Mouse (Mus musculus): Measurements from ENCODE around the gene Timm44.
A peak's percentile ranks its signal among the peaks of the same experiment; 100 is the strongest.

The Timm44 gene

DNA sequence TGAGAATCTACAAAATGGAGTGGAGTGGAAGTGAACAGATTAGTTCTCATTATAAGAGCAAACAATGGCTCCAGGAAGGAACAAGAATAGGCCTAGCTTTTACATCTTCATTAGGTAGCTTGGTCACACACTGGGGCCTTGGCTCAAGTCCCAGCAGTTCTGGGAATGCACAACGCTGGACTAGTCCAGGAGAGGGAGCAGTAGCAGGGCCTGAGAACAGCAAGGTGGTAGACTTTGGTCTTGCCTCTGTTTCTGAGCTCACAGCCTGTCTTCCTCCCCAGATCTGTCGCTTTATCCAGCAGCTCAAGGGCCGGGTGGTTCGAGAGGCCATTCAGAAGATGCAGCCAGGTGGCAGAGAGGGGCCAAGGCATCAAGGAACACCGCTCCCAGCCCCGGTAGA is 21.7 kb downstream of the Timm44 start:
- H3K27me3 ChIP-seq (ENCODE audit: control insufficient read depth, insufficient read depth, low read length, poor library complexity, severe bottlenecking) = no peaks in the 10 kb centered on the region
- no peaks in the 10 kb centered on the region; the same call in 1 of the 2 replicates for H3K36me3 ChIP-seq (ENCODE audit: control insufficient read depth, insufficient read depth, low read length, poor library complexity, severe bottlenecking)
- no peak for DNase-seq (ENCODE audit: low read depth, low spot score)

DNA sequence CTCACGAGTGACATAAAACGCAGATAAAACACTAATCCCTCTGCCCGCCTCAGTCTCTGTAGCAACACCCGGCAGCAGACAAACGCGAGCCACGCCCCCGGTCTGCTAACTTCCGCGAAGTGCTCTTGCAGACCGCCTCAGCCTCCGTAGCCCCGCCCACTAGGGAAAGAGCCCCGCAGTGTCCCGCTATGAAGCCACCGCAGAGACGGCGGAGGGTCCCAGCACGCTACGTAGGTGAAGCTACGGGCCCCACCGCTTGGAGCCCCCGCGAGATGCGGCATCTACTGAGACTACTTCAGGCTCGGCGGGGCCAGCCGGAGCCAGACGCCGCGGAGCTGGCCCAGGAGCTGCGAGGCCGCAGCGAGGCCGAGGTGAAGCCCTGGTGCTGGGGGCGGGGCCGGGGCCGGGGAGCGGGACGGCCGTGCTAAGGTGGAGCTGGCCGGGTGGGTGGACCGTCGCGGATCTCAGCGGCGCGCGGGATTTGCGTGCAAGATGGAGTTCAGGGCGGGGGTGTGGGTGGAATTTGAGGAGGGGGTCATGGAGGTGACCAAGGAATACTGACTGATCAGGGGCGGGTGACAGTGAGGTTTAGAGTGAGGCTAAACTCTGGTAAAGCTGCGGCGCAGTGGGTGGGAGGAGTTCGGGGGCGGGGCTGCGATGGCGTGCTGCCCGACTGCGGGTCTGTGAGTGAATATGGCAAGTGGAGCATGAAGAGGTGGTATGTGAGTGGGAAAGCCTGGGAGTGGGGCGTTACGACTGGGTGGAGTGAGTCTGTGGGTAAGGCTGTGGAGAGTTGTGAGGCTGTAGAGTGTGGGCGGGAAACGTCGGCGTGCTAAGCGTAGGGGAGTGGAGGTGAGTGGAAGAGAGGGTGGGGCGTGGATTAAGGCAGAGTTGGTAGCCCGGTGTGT is 22.5 kb downstream of the Timm44 start, which contains the start of gene Snapc2:
Snapc2 (plus strand) TSS at position 147 of the 908 bp plus-strand sequence.
- peak; percentile 96 for DNase-seq (ENCODE audit: low read depth, low spot score)
- H3K36me3 ChIP-seq (ENCODE audit: control insufficient read depth, insufficient read depth, low read length, poor library complexity, severe bottlenecking) = no peaks in the 10 kb centered on the region; the same call in 1 of the 2 replicates

DNA sequence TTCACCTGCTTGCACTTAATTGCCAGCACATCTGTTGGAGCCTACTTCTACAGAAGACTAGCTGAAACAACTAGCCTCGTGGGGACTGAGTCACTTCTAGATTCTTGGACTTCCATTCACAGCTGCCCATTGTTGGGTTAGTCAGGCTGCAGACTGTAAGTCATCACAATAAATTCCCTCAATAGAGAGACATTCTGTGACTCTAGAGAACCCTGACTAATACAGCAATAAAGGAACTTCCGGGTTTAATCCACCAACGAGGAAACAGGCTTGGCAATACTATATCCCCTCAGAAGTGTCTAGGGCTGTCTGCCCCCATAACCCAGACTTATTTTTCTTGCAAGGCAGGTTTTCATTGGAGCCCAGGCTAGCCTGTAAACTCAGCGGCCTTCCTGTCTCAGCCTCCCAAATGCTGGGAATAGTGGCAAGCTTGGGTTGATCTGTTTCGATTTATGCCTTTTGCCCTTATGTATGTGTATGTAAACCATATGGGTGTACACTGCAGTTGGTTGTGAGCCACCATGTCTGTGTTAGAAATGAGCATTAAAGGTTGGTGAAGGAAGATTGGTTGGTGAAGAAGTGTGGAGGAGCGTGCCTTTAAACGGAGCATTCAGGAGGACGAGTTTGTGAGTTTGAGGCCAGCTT is 23.5 kb downstream of the Timm44 start:
- peaks cover 2% of the 10 kb centered on the region for H3K36me3 ChIP-seq (ENCODE audit: control insufficient read depth, insufficient read depth, low read length, poor library complexity, severe bottlenecking)
- DNase-seq (ENCODE audit: low read depth, low spot score) = no peak
- no peaks in the 10 kb centered on the region for H3K27me3 ChIP-seq (ENCODE audit: control insufficient read depth, insufficient read depth, low read length, poor library complexity, severe bottlenecking)

More for the DNA sequence above, 22.5 kb downstream of the Timm44 start, which contains the start of gene Snapc2:
- H3K27me3 ChIP-seq (ENCODE audit: control insufficient read depth, insufficient read depth, low read length, poor library complexity, severe bottlenecking) = no peaks in the 10 kb centered on the region

DNA sequence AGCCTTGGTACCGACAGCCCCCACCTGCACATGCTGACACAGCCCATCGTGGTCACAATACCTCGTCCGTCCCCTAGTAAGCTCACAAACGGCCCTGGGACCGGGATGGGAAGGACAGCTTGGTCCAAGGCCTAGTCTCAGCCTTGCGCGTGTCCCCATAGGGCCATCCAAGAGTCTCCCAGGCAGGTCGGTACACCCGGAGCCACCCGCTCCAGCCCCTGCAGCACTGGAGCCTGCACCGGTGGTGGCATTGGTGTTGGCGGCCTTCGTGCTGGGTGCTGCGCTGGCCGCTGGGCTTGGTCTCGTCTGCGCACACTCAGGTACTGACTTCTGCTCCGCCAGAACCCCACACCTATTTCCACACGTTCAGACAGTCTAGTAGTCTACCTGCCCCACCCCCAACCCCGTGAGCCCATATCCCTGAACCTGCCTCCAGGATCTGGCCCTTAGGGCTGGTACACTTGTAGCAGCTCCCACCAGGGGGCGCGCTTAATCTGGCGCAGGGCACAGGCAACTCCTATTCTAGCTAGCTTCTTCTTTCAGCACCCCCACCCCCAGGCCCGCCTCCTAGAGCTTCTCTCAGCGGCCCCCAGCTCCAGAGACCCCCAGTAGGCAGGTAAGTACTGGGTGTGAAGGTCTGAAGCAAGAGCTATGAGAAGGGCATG is 25.3 kb downstream of the Timm44 start:
- no peaks in the 10 kb centered on the region for H3K27me3 ChIP-seq (ENCODE audit: control insufficient read depth, insufficient read depth, low read length, poor library complexity, severe bottlenecking)
- DNase-seq (ENCODE audit: low read depth, low spot score) = peak; percentile 90
- peaks cover 7% of the 10 kb centered on the region for H3K36me3 ChIP-seq (ENCODE audit: control insufficient read depth, insufficient read depth, low read length, poor library complexity, severe bottlenecking)

DNA sequence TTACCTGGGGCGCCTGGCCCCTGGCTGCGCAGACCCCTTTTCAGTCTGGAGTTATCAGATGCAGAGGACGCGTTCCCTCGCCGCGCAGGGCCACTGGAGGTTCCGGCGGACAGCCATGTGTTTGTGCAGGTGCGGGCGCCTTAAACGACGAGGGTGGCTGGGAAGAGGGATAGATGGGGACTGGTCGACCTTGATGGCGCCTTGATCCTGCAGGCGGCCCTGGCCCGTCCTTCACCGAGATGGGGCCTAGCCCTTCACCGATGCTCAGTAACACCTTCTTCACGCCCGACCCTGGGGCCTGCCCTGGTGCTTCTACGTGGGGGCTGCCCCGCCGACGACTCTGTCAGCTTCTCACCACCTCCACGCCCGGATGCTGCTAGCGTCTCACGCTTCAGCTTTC is 26.5 kb downstream of the Timm44 start:
- no peak for DNase-seq (ENCODE audit: low read depth, low spot score)
- Histone ChIP-seq H3K27me3 (ENCODE audit: control insufficient read depth, insufficient read depth, low read length, poor library complexity, severe bottlenecking) (no peaks in the 10 kb centered on the region), H3K36me3 (ENCODE audit: control insufficient read depth, insufficient read depth, low read length, poor library complexity, severe bottlenecking) (peaks cover 14% of the 10 kb centered on the region)

DNA sequence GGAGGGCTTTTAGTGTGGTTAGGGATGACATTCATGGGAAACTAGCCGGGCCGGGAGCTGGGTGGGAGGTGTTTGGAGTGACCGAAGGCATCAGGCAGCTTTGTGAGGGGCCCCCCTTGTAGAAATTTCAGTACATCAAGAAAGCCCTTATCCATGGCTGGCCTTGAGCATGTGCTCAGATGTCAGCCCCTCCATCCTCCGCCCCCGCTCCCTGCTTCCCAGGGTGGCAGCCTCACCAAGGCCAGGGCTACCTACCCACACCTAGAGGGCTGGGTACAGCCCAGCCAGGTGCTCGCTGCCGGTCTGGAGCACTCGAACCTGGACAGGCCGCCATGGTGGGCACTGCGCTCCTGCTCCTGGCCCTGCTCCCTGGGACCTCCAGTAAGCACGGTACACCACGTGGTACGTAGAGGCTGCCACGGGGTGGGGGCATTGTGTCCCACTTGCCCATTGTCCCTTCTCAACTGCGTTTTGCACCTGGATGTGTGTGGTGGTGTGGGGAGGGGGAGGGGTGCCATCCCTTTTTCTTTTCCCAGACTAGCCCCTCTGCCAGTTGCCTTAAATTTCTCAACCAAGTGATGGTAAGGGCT is 27.7 kb downstream of the Timm44 start, which contains the start of gene Tgfbr3l:
Tgfbr3l (plus strand) TSS at position 264 of the 590 bp plus-strand sequence.
- Histone ChIP-seq H3K27me3 (ENCODE audit: control insufficient read depth, insufficient read depth, low read length, poor library complexity, severe bottlenecking) (no peaks in the 10 kb centered on the region), H3K36me3 (ENCODE audit: control insufficient read depth, insufficient read depth, low read length, poor library complexity, severe bottlenecking) (peaks cover 16% of the 10 kb centered on the region)
- DNase-seq (ENCODE audit: low read depth, low spot score) = no peak

DNA sequence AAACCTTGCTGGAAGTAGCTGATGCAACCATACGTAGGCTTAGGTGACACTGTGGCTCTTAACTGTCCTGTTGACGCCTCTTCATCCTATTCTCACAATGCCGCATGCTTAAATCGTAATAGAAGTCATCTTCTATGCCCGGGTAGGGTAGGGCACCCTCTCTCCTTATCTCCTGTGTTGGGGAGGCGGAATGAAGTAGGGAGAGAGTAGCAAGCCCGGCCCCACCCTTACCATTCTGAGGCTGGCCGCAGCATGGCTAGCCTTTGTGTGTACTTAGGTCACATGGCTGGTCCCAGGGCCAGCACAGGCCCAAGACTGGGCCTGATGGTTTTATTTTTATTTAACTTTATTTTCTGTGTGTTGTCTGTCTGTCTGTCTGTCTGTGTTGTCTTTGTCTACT is 28.5 kb downstream of the Timm44 start:
- no peak for DNase-seq (ENCODE audit: low read depth, low spot score)
- no peaks in the 10 kb centered on the region for H3K27me3 ChIP-seq (ENCODE audit: control insufficient read depth, insufficient read depth, low read length, poor library complexity, severe bottlenecking)
- peaks cover 19% of the 10 kb centered on the region for H3K36me3 ChIP-seq (ENCODE audit: control insufficient read depth, insufficient read depth, low read length, poor library complexity, severe bottlenecking)

DNA sequence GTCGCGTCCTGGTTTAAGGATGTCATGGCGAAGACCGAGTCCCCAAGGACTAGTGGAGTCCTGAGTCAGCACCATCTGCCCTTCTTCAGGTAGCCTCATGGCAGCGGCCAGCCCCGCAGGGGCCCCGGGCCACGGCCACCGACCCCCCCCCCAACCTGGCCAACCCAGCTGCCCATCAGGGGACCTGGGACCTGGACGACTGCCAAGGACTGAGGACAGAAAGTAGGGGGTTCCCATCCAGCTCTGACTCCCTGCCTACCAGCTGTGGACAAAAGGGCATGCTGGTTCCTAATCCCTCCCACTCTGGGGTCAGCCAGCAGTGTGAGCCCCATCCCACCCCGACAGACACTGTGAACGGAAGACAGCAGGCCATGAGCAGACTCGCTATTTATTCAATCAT is 30.0 kb downstream of the Timm44 start:
- no peaks in the 10 kb centered on the region for H3K27me3 ChIP-seq (ENCODE audit: control insufficient read depth, insufficient read depth, low read length, poor library complexity, severe bottlenecking)
- H3K36me3 ChIP-seq (ENCODE audit: control insufficient read depth, insufficient read depth, low read length, poor library complexity, severe bottlenecking) = peaks cover 19% of the 10 kb centered on the region
- DNase-seq (ENCODE audit: low read depth, low spot score) = no peak

DNA sequence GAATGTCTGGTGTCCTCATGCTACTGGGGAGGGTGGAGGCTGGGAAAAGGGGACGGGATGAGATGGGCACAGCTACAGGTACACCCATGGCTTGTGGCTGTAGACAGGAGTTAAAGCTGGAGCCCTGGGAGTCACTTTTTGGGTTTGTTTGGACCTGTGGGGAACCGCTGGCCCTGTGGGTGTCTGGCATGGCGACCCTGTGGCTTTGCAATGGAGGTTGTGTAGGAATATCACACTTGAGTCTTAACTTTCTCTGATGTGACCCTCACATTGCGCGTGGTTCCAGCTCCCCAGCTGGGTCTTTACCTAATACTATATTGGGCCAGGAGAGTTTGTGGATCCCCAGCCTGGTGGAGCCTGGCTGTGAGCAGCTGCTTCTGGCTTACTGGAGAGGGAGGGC is 30.7 kb downstream of the Timm44 start:
- Histone ChIP-seq H3K36me3 (ENCODE audit: control insufficient read depth, insufficient read depth, low read length, poor library complexity, severe bottlenecking) (peaks cover 19% of the 10 kb centered on the region), H3K27me3 (ENCODE audit: control insufficient read depth, insufficient read depth, low read length, poor library complexity, severe bottlenecking) (no peaks in the 10 kb centered on the region)
- DNase-seq (ENCODE audit: low read depth, low spot score) = no peak

DNA sequence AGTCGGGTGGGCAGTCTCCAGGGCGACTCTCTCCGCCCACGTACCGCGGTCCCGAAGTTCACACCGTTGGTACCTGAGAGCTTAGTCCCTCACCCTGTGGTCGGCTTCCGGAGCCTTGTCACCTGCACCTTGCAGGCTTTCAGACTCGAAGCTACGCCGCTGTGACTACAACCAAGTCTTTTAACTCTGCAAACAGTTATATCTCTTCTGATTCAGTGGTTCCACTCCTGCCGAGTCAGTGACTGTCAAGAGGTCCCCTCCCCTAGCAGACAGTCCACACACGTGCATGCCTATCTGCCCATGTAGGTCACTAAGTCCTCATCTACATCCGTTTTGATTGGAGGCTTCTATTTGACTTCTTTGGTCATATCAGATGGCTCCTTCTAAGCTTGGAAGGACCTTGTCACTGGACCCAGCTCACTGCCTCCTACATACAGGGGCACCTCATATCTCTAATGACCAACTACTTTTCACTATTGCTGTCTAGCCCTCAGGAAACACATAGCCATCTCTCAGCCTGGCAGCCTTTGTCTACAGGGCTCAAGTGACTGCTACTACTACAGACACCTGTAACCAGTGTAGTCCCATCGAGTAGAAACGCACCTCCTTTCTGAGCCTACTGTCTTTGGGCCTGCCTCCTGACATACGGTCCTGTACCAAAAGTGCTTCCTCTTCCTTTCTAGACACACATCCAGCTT is 36.4 kb downstream of the Timm44 start:
- H3K27me3 ChIP-seq (ENCODE audit: control insufficient read depth, insufficient read depth, low read length, poor library complexity, severe bottlenecking) = no peaks in the 10 kb centered on the region
- H3K36me3 ChIP-seq (ENCODE audit: control insufficient read depth, insufficient read depth, low read length, poor library complexity, severe bottlenecking) = peaks cover 6% of the 10 kb centered on the region
- no peak for DNase-seq (ENCODE audit: low read depth, low spot score)

DNA sequence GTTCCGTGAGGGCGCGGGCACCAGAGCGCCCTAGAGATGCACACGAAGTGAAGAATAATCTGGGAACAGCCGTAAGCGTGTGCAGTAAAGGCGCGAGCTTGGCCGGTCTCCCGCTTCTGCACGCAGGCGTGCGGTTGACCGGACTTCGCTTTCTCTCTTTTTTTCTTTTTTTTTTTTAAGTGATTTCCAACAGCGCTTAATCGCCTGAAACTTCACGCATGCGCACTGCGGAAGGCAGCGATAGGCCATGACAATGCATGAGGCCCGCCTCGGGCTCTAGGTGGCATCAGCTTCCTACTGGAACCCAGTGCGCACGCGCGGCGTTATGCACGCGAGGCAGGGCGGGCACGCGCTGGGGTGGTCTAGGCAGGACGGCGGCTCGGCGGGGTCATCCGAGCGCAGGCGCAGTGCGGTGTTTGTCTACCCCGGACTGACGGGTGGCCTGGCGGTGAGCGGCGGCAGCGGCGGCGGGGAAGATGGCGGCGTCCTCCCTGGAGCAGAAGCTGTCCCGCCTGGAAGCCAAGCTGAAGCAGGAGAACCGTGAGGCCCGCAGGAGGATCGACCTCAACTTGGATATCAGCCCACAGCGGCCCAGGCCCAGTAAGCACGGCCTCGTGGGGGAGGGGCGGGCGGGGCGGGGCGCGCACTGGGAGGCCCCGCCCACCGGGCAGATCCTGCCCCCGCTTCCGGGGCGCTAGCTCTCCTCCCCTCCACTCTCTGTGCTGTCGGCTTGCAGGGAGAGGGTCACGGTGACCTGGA is 37.1 kb downstream of the Timm44 start, which contains the start of the genes Map2k7 and Gm49320:
Map2k7 (plus strand) TSS at position 307 of the 759 bp plus-strand sequence.
Gm49320 (plus strand) TSS at position 432 of the 759 bp plus-strand sequence.
- Histone ChIP-seq H3K27me3 (ENCODE audit: control insufficient read depth, insufficient read depth, low read length, poor library complexity, severe bottlenecking) (no peaks in the 10 kb centered on the region), H3K36me3 (ENCODE audit: control insufficient read depth, insufficient read depth, low read length, poor library complexity, severe bottlenecking) (peaks cover 3% of the 10 kb centered on the region)
- peak; percentile 100 for DNase-seq (ENCODE audit: low read depth, low spot score)

DNA sequence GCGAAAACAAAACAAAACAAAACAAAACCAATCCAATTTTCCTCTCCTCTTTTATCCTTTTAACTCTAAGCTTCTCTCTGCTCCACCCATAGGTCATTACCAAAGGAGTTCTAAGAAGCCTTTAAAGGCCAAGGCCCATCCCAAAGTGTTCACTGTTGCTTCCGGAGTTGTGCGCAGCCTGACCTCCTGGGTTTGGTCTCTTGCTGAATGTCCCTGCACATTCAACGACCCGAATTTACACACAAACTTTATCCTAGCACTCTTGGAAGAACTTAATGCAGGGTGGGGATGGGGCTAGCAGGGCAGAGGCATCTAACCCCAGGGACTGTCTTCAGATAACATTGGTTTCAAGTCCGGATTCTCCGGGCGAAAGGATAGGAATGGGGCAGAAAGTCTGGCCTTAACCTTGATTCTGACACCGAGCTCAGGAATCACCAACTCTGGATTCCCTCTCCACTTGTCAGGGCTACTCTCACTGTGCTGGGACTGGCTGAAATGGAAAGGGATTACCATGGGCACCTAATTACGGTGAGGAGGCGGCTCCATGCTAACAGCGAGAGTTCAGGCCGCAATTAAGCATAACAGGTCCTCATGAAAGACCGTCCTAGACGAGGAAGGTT is 37.8 kb downstream of the Timm44 start:
- peaks cover 3% of the 10 kb centered on the region for H3K36me3 ChIP-seq (ENCODE audit: control insufficient read depth, insufficient read depth, low read length, poor library complexity, severe bottlenecking)
- no peaks in the 10 kb centered on the region for H3K27me3 ChIP-seq (ENCODE audit: control insufficient read depth, insufficient read depth, low read length, poor library complexity, severe bottlenecking)
- DNase-seq (ENCODE audit: low read depth, low spot score) = no peak
